Mouse (Mus musculus) kidney, postnatal 14 days (tissue): ENCODE data around the gene Ccr9.
"Not testable (repeated sequence)": the region's sequence is repeated elsewhere in the genome, so short reads cannot be mapped to it uniquely, and the experiment has no call there.

Experiments used
- DNase-seq: peaks from one replicate; pipeline ENCODE4 v3.0.0; 2022; ENCODE audit warnings: mixed read lengths

The Ccr9 gene

DNA sequence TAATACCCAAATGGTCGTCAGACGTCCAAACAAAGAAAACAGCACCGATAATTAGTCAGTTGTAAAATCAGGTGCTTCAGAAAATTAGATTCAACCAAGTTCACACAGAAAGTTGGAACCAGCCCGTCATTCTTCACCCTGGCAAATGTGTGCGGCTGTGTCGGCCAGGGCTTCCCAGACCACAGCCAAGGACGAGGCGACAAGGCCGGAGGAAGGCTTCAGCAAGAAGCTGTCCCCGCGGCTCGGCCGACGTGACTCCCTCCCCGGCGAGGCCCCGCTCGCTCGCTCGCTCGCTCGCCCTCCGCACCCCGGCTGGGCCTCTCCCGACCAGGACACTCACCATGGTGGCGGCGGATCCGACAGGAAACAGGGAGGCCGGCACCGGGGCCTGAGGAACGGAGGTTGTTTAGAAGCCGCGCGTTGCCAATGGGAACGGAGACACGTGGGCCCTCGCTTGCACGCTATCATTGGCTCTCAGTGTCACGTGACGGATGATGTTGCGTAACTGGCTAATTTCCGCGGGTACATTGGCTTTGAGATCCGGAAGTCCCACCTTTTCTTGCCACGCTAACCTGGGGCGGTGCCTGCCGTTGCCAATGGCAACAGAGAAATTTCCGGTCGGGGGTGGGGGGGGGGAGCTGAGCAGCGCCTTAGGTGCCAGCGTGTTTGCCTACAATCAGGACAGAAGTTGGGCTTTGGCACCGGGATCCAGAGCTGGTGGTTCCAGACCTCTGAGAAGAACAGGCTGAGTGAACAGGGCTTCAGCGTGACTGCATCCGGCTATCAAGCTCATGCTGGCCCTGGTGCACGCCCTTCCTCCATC is 39.2 kb downstream of the Ccr9 start, which contains the start of gene Lztfl1:
Lztfl1 (minus strand) TSS at position 512 of the 823 bp plus-strand sequence.
- DNase-seq: peak; percentile 98

- no peak for DNase-seq
These were observed 44.7 kb downstream of the Ccr9 start for GRCm38 (mm10) chr9:123722737-123723493.

DNA sequence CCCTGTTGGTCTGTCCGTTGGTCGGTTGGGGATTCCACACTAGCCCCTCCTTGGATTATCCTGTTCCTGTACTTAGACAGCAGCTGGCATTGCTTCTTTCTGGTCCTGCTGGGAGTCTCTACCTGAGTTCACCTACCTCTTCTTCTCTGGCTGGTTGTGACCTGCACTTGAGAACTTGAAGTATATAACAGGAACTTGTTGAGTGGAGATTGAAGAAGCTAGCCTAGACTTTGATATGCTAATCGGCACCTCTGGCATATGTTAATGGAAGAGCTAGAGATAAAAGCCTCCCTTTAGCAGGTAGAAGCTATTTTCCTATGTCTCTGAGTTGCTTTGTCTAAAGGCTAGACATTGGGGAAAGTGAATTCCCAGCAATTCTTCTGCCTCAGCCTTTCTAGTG is 53.0 kb downstream of the Ccr9 start:
- DNase-seq: no peak

GRCm38 (mm10) chr9:123734133-123734532 is 55.9 kb downstream of the Ccr9 start:
- DNase-seq: no peak

GRCm38 (mm10) chr9:123740799-123741198 is 62.6 kb downstream of the Ccr9 start:
- no peak for DNase-seq

GRCm38 (mm10) chr9:123749687-123750086 is 71.4 kb downstream of the Ccr9 start:
- DNase-seq: not testable (repeated sequence)

- no peak for DNase-seq
These were observed 76.1 kb downstream of the Ccr9 start for GRCm38 (mm10) chr9:123754333-123754732.

- DNase-seq: no peak
These were observed 78.5 kb downstream of the Ccr9 start for GRCm38 (mm10) chr9:123756752-123757151.

DNA sequence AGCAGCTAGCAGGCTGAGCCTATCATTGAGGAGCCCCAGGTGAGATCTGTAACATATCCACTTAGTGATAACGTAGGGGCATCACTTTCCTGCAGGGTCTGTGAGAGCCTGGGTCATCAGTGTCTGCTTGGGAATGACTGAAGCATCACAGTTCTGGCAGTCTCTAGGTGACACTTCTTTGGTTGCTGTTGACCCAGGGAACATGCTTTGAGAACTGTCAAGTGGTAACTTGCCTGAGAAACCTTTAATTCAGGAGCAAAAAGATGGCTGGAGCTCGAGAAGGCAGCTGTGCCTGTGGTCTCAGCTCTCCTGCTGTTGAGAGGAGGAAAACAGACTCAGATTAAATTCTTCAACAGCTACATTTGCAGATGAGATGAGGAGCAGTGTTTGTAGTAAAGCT is 79.1 kb downstream of the Ccr9 start:
- no peak for DNase-seq

DNA sequence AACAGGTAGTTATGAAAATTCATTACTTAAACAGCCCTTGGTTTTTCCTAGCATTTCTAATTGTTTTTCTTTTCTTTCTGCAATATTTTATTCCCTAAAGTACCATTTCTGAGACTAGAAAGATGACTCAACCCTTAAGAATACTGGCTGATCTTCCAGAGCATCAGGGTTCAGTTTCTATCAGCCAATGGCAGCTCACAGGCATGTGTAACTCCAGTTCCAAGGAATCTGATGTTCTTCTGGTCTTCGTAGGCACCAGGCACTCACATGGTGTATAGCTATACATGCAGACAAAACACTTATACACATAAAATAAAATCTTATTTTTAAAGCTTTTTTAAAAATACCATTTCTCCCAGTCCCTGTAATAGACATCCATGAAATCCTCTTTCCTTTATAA is 79.9 kb downstream of the Ccr9 start:
- DNase-seq: no peak

DNA sequence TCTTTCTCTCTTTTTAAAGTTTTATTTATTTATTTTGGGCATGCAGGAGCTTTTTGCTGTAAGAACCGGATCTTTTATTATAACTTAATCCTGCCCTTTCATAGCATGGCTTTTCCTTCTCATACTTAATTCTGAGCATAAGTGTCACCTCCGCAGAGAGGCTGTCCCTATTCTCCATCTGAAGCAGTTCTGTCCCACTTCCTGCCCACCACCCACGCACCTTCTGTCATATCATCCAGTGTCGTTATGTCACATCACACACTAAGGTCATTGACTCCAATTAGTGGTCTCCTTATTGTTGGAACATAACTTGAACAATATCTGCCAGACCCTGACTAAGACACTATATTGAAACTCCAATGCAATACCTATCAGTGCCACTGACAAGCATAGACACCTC is 80.4 kb downstream of the Ccr9 start:
- DNase-seq: no peak

DNA sequence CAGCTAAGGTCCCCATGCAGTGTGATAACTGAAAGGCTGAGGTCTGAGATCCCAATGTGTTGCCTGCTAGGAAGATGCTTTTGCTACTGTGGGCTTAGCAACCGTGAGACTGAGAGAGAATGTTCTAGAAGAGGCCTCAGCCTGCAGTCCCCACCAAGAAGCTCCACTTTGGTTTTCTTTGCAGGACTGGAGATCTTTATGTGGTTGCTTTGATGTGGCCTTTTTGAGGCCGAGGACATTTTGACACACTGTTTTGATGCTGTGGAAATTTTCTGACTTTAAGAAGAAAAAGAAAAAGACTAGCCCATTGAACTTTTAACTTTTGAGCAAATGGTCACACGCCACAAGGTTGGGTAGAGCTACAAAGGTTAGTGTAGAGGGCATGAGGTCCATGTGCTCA is 82.6 kb downstream of the Ccr9 start:
- no peak for DNase-seq

GRCm38 (mm10) chr9:123762886-123763285 is 84.6 kb downstream of the Ccr9 start:
- no peak for DNase-seq

DNA sequence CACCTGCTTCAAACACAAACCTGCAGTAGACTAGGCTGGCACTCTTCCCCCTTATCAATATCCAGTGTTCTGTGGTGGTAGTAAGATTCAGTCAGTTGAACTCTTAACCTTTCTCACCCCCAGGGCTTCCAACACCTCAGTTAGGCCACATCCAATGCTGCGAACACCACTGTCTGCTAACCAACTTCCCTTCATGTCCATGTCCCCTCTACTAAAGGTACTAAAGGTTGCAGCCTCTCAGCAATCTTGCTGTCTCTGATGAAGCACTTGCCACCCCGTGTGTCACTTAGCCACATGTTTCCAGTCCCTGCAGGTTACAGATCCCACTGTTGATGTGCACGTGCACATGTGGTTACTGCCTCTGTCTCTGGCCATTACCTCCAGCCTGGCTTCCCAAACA is 85.5 kb downstream of the Ccr9 start:
- no peak for DNase-seq

- DNase-seq: no peak
These were observed 88.8 kb downstream of the Ccr9 start for GRCm38 (mm10) chr9:123766996-123767395.

DNA sequence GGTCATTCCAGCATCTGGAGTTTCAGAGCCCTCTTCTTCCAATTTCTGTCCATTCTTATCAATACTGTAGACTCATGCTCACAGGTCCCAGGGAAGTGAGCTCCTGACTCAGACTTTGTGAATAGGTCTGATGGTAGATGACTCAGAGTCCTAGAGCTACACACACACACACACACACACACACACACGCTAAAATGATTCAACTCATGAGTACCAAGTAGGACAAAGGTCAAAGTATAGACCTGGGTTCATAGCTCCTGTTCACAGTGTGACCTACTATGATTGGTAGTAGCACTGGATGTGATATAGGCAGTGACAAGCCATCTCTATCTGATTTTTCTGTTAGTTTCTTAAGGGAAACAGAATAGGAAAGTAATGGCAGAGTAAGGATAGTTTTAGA is 90.2 kb downstream of the Ccr9 start:
- no peak for DNase-seq

- no peak for DNase-seq
These were observed 91.3 kb downstream of the Ccr9 start for GRCm38 (mm10) chr9:123769532-123769931.

DNA sequence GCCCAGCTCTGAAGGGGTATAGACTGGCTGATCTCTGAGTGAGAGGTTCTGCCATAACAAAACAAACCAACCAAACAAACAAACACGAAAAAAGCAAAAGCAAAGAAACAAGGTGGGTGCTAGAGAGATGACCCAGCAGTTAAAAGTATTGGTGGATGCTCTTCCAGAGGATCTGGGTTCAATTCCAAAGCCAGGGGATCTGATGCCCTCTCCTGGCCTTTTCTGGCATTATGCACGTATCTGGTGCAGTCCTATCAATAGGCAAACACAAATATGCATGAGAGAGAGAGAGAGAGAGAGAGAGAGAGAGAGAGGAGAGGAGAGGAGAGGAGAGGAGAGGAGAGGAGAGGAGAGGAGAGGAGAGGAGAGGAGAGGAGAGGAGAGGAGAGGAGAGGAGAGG is 95.1 kb downstream of the Ccr9 start:
- DNase-seq: not testable (repeated sequence)

GRCm38 (mm10) chr9:123788855-123789529 is 110.8 kb downstream of the Ccr9 start:
- no peak for DNase-seq

GRCm38 (mm10) chr9:123796174-123796573 is 117.9 kb downstream of the Ccr9 start:
- peak; percentile 44 for DNase-seq

- no peak for DNase-seq
These were observed 123.3 kb downstream of the Ccr9 start for GRCm38 (mm10) chr9:123801527-123801926.

DNA sequence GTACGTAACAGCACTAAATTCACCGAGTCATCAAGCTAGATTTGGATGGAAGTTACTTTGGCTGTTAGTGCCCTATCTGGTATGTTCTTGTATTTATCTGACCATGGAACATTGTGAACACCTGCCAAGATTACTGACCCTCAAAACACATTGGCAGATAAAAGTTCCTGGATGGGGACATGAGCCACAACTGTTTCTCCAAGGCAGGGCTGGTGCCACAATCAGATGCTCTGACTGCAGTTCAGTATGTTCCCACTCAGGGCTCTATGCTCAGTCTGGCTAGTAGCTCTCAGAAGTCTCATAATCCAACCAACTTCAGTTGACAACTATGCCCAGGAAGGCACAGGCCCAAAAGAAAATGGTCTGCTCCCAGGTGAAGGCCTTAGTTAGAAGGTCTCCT is 124.2 kb downstream of the Ccr9 start:
- no peak for DNase-seq

DNA sequence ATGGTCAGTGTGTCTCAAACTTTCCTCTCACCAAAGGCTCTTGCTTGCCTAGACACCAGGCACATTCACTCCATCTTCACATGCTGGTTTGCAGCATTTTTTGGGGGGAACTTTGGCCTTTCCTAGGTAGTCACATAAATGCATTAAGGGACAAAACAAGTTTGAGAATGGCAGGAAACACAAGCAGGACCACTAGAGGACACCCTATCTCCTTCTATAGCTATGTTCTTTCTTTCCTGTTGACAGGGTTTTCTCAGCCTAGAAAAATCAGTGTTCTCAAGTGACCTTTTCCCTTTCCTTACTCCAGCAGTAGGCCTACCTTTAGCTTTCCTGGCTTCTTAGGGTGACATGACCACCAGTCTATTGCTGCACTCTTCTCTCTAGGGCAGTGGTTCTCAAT is 124.7 kb downstream of the Ccr9 start:
- no peak for DNase-seq

GRCm38 (mm10) chr9:123805241-123805640 is 127.0 kb downstream of the Ccr9 start:
- no peak for DNase-seq
